ENCODE assay signal across 23 mouse cellular contexts in the genomic region with DNA sequence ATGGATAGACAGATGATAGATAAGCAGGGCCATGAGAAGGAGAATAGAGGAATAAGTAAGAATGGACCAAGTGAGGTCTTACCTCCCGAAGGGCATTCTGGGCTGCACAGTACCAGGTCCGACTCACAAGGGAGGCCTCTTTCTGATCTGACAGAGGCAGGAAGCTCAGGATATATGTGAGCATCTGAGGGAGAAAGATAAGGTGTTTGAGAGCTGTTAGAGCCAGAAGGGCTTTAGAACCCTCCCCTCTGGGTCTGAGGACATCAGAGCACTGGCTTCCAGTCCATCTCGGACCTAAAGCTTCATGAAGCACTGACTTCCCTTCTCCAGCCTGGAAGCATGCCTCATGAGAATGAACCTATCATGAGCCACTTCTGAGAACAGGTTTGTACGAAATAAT. TPM values are rescaled to one million over a fixed set of nuclear protein-coding genes. Genes with fewer than 3 reads are reported as not detected.
DNase-seq lines count a peak whose midpoint lies in the region; ATAC-seq and TF ChIP-seq lines count a peak whose summit lies in the region.
"Had no signal": no experiment of that assay in that cellular context is flagged by ENCODE, and none has a peak within 500 bp of the region (broad histone marks: within the 10 kb centered on the region; RNA-seq: fewer than 3 reads in every experiment).

No protein-coding gene starts in this region.

- no peaks in the 10 kb centered on the region for H3K9me3 ChIP-seq in forebrain, embryonic 11.5 days (ENCODE audit: control insufficient read depth, low read length)
- no peaks in the 10 kb centered on the region for H3K9me3 ChIP-seq in forebrain, embryonic 14.5 days (replicated peaks; ENCODE audit: control insufficient read depth, low read length)
- H3K9me3 ChIP-seq in liver, embryonic 11.5 days (ENCODE audit: control insufficient read depth, low read length), result no peaks in the 10 kb centered on the region
- H3K9me3 ChIP-seq in intestine, postnatal 0 days (ENCODE audit: control insufficient read depth), result no peaks in the 10 kb centered on the region
- H3K9me3 ChIP-seq: embryonic facial prominence, embryonic 15.5 days; forebrain, embryonic 13.5 days; heart, embryonic 15.5 days had no signal

- H3K36me3 ChIP-seq in forebrain, embryonic 11.5 days (ENCODE audit: control insufficient read depth, insufficient read depth, low read length), result no peaks in the 10 kb centered on the region; the same call in 1 of the 2 replicates
- H3K36me3 ChIP-seq in forebrain, embryonic 14.5 days (ENCODE audit: control insufficient read depth, insufficient read depth, low read length), result peaks cover 28% of the 10 kb centered on the region
- peaks cover 2% of the 10 kb centered on the region; the same call in 1 of the 2 replicates for H3K36me3 ChIP-seq in liver, embryonic 11.5 days (ENCODE audit: control insufficient read depth, insufficient read depth, low read length)
- peaks cover 21% of the 10 kb centered on the region for H3K36me3 ChIP-seq in intestine, postnatal 0 days (ENCODE audit: control insufficient read depth, insufficient read depth)

- TF ChIP-seq CTCF in bone marrow, adult 2 months (IDR thresholded peaks at IDR 0.05; ENCODE audit: control insufficient read depth, insufficient read depth, low read length), result no peak
- no peak for TF ChIP-seq CTCF in intestine, postnatal 0 days (IDR thresholded peaks at IDR 0.05; ENCODE audit: low read depth)

- H3K4me3 ChIP-seq in forebrain, embryonic 11.5 days (ENCODE audit: low read depth, low read length), result no peak overlapping the region
- no peak overlapping the region for H3K4me3 ChIP-seq in forebrain, embryonic 14.5 days (ENCODE audit: low read depth, low read length)
- H3K4me3 ChIP-seq in bone marrow, adult 2 months (replicated peaks; ENCODE audit: control insufficient read depth, low read depth, low read length), result peak overlapping the region; percentile 64
- peak overlapping the region; percentile 28 for H3K4me3 ChIP-seq in liver, embryonic 11.5 days (ENCODE audit: low read depth, low read length)
- H3K4me3 ChIP-seq in intestine, postnatal 0 days (ENCODE audit: low read depth, low read length), result no peak overlapping the region
- H3K4me3 ChIP-seq: embryonic facial prominence, embryonic 15.5 days; forebrain, embryonic 13.5 days; heart, embryonic 15.5 days had no signal

- 90% methylated on average over 4 of the region's 4 CpGs for WGBS in forebrain, embryonic 11.5 days
- WGBS in forebrain, embryonic 14.5 days, result 92% methylated on average over 4 of the region's 4 CpGs
- WGBS in bone marrow, adult 2 months, result 63% methylated on average over 4 of the region's 4 CpGs
- 45% methylated on average over 4 of the region's 4 CpGs for WGBS in liver, embryonic 11.5 days
- 89% methylated on average over 4 of the region's 4 CpGs for WGBS in intestine, postnatal 0 days

- no peaks in the 10 kb centered on the region for H3K27me3 ChIP-seq in forebrain, embryonic 11.5 days (ENCODE audit: control insufficient read depth, insufficient read depth, low read length)
- H3K27me3 ChIP-seq in forebrain, embryonic 14.5 days (replicated peaks; ENCODE audit: control insufficient read depth, insufficient read depth, low read length), result no peaks in the 10 kb centered on the region
- H3K27me3 ChIP-seq in liver, embryonic 11.5 days (replicated peaks; ENCODE audit: control insufficient read depth, insufficient read depth, low read length), result no peaks in the 10 kb centered on the region
- H3K27me3 ChIP-seq in intestine, postnatal 0 days (replicated peaks; ENCODE audit: control insufficient read depth, insufficient read depth, low read length), result no peaks in the 10 kb centered on the region
- H3K27me3 ChIP-seq: embryonic facial prominence, embryonic 15.5 days; forebrain, embryonic 13.5 days; heart, embryonic 15.5 days had no signal

- H3K4me2 ChIP-seq in forebrain, embryonic 11.5 days (ENCODE audit: low read depth, low read length, severe bottlenecking), result no peak overlapping the region
- H3K4me2 ChIP-seq in forebrain, embryonic 14.5 days (ENCODE audit: low read length), result no peak overlapping the region
- H3K4me2 ChIP-seq in liver, embryonic 11.5 days, result peak overlapping the region; percentile 56
- no peak overlapping the region for H3K4me2 ChIP-seq in intestine, postnatal 0 days (replicated peaks; ENCODE audit: low read depth)
- H3K4me2 ChIP-seq: embryonic facial prominence, embryonic 15.5 days; forebrain, embryonic 13.5 days; heart, embryonic 15.5 days had no signal

- H3K9ac ChIP-seq in forebrain, embryonic 11.5 days (ENCODE audit: low read length), result no peak overlapping the region
- H3K9ac ChIP-seq in forebrain, embryonic 14.5 days (ENCODE audit: low read length), result no peak overlapping the region
- peak overlapping the region; percentile 50; the same call in 1 of the 2 replicates for H3K9ac ChIP-seq in liver, embryonic 11.5 days (ENCODE audit: low read depth, low read length)
- no peak overlapping the region for H3K9ac ChIP-seq in intestine, postnatal 0 days (ENCODE audit: low read depth, low read length)
- H3K9ac ChIP-seq: embryonic facial prominence, embryonic 15.5 days; forebrain, embryonic 13.5 days; heart, embryonic 15.5 days had no signal

- no peak overlapping the region for H3K27ac ChIP-seq in forebrain, embryonic 11.5 days (ENCODE audit: low read depth, low read length)
- no peak overlapping the region for H3K27ac ChIP-seq in forebrain, embryonic 14.5 days (ENCODE audit: low read depth, low read length)
- H3K27ac ChIP-seq in bone marrow, adult 2 months (ENCODE audit: control insufficient read depth, insufficient read depth, low read depth, low read length, poor library complexity), result peak overlapping the region; percentile 61; the same call in 1 of the 2 replicates
- peak overlapping the region; percentile 84 for H3K27ac ChIP-seq in liver, embryonic 11.5 days (ENCODE audit: low read depth, low read length)
- no peak overlapping the region for H3K27ac ChIP-seq in intestine, postnatal 0 days (ENCODE audit: low read depth, low read length)
- H3K27ac ChIP-seq: embryonic facial prominence, embryonic 15.5 days; forebrain, embryonic 13.5 days; heart, embryonic 15.5 days; macrophage had no signal

- TF ChIP-seq POLR2A in bone marrow, adult 2 months (IDR thresholded peaks at IDR 0.05; ENCODE audit: borderline replicate concordance, control insufficient read depth, low read depth, low read length), result no peak

- DNase-seq in forebrain, embryonic 11.5 days (ENCODE audit: low spot score), result peak; percentile 9
- DNase-seq in forebrain, embryonic 14.5 days (ENCODE audit: low spot score), result no peak
- DNase-seq in liver, embryonic 11.5 days (ENCODE audit: low spot score), result no peak
- no peak for DNase-seq in adrenal gland, adult (ENCODE audit: inconsistent age in 2 of 2, low spot score in 1 of 2)
- DNase-seq: cerebellum, adult 11 months; cerebellum, postnatal 25 days; gastrocnemius, postnatal 10 days; heart, postnatal 4 days; kidney, adult 18-20 months; kidney, postnatal 10 days; layer of hippocampus, postnatal 36 days; midbrain, embryonic 14.5 days; thymus, postnatal 25 days had no signal

- ATAC-seq in forebrain, embryonic 11.5 days (replicated peaks; ENCODE audit: low FRiP score), result no peak
- no peak for ATAC-seq in forebrain, embryonic 14.5 days
- ATAC-seq in liver, embryonic 11.5 days (replicated peaks; ENCODE audit: low FRiP score), result peak; percentile 84
- peak; percentile 45 for ATAC-seq in megakaryocyte progenitor cell, adult 5-6 weeks (replicated peaks; ENCODE audit: poor library complexity)
- no peak for ATAC-seq in intestine, postnatal 0 days
- ATAC-seq in granulocyte monocyte progenitor cell, adult 5-6 weeks (replicated peaks; ENCODE audit: poor library complexity, severe bottlenecking), result no peak
- ATAC-seq: CD4-positive, CD25-positive, alpha-beta regulatory T cell, adult 4 months; forebrain, embryonic 13.5 days; hindbrain, embryonic 16.5 days had no signal

- H3K4me1 ChIP-seq in forebrain, embryonic 11.5 days (replicated peaks; ENCODE audit: control insufficient read depth, insufficient read depth, low read length), result peaks cover 7% of the 10 kb centered on the region; the same call in 1 of the 2 replicates
- H3K4me1 ChIP-seq in forebrain, embryonic 14.5 days (ENCODE audit: control insufficient read depth, insufficient read depth, low read length), result peaks cover 16% of the 10 kb centered on the region
- H3K4me1 ChIP-seq in bone marrow, adult 2 months (ENCODE audit: control insufficient read depth, insufficient read depth, low read length), result peaks cover 1% of the 10 kb centered on the region; the same call in 1 of the 2 replicates
- peaks cover 42% of the 10 kb centered on the region for H3K4me1 ChIP-seq in liver, embryonic 11.5 days (replicated peaks; ENCODE audit: control insufficient read depth, insufficient read depth, low read length)
- 0 out of 2 replicates have a peak, but pooled peaks cover 5% of the 10 kb centered on the region for H3K4me1 ChIP-seq in intestine, postnatal 0 days (replicated peaks; ENCODE audit: control insufficient read depth, insufficient read depth, low read length)

RNA-seq across cellular contexts. Expression of a gene that starts 2.9 kb away (rescaled TPM):
- polyA plus RNA-seq in forebrain, embryonic 11.5 days (2014; fragmentation: Nextera tagmentation; extraction: Ambion mirVana), result 2.0 TPM in 2 replicates
- 0.67 and 0.93 TPM in 2 replicates for polyA plus RNA-seq in forebrain, embryonic 14.5 days (2014; fragmentation: Nextera tagmentation; extraction: Ambion mirVana)
- polyA plus RNA-seq in bone marrow, adult 2 months (2011; ENCODE audit: insufficient read depth, insufficient read length, low replicate concordance, missing spikeins), result 7.8 and 19.9 TPM in 2 replicates
- 5.7 and 6.2 TPM in 2 replicates for polyA plus RNA-seq in liver, embryonic 11.5 days (2014; fragmentation: Nextera tagmentation; extraction: Ambion mirVana)
- 1.2 and 2.0 TPM in 2 replicates for total RNA-seq in megakaryocyte progenitor cell, adult 5-6 weeks (2015)
- 1.3 and 2.9 TPM in 2 replicates for total RNA-seq in megakaryocyte progenitor cell, adult 5-6 weeks (2017)
- polyA plus RNA-seq in intestine, postnatal 0 days (2015; fragmentation: Nextera tagmentation; extraction: Ambion mirVana), result 3.8 and 3.9 TPM in 2 replicates
- total RNA-seq in granulocyte monocyte progenitor cell, adult 5-6 weeks (2014; fragmentation: Nextera tagmentation), result 5.2 and 5.3 TPM in 2 replicates
- total RNA-seq in granulocyte monocyte progenitor cell, adult 5-6 weeks (2017), result 2.0 and 2.3 TPM in 2 replicates

RNA-seq across cellular contexts. Expression of a gene that starts 3.0 kb away (rescaled TPM):
- 80.7 and 85.0 TPM in 2 replicates for polyA plus RNA-seq in forebrain, embryonic 11.5 days (2014; fragmentation: Nextera tagmentation; extraction: Ambion mirVana)
- 130 and 141 TPM in 2 replicates for polyA plus RNA-seq in forebrain, embryonic 14.5 days (2014; fragmentation: Nextera tagmentation; extraction: Ambion mirVana)
- polyA plus RNA-seq in bone marrow, adult 2 months (2011; ENCODE audit: insufficient read depth, insufficient read length, low replicate concordance, missing spikeins), result 81.6 and 140 TPM in 2 replicates
- 138 and 142 TPM in 2 replicates for polyA plus RNA-seq in liver, embryonic 11.5 days (2014; fragmentation: Nextera tagmentation; extraction: Ambion mirVana)
- 70.7 and 84.0 TPM in 2 replicates for total RNA-seq in megakaryocyte progenitor cell, adult 5-6 weeks (2015)
- 41.0 and 50.3 TPM in 2 replicates for total RNA-seq in megakaryocyte progenitor cell, adult 5-6 weeks (2017)
- 167 and 184 TPM in 2 replicates for polyA plus RNA-seq in intestine, postnatal 0 days (2015; fragmentation: Nextera tagmentation; extraction: Ambion mirVana)
- total RNA-seq in granulocyte monocyte progenitor cell, adult 5-6 weeks (2014; fragmentation: Nextera tagmentation), result 82.8 and 106 TPM in 2 replicates
- 37.1 and 64.8 TPM in 2 replicates for total RNA-seq in granulocyte monocyte progenitor cell, adult 5-6 weeks (2017)

RNA-seq across cellular contexts. Expression of a gene that starts 17.8 kb away (rescaled TPM):
- polyA plus RNA-seq in forebrain, embryonic 11.5 days (2014; fragmentation: Nextera tagmentation; extraction: Ambion mirVana), result 2.4 and 2.6 TPM in 2 replicates
- polyA plus RNA-seq in forebrain, embryonic 14.5 days (2014; fragmentation: Nextera tagmentation; extraction: Ambion mirVana), result 0.70 and 0.82 TPM in 2 replicates
- 8.2 and 11.5 TPM in 2 replicates for polyA plus RNA-seq in bone marrow, adult 2 months (2011; ENCODE audit: insufficient read depth, insufficient read length, low replicate concordance, missing spikeins)
- polyA plus RNA-seq in liver, embryonic 11.5 days (2014; fragmentation: Nextera tagmentation; extraction: Ambion mirVana), result 2.6 and 3.0 TPM in 2 replicates
- 0.49 and 0.71 TPM in 2 replicates for total RNA-seq in megakaryocyte progenitor cell, adult 5-6 weeks (2015)
- 0.33 and 0.88 TPM in 2 replicates for total RNA-seq in megakaryocyte progenitor cell, adult 5-6 weeks (2017)
- polyA plus RNA-seq in intestine, postnatal 0 days (2015; fragmentation: Nextera tagmentation; extraction: Ambion mirVana), result 34.2 TPM in 2 replicates
- 2.6 and 5.6 TPM in 2 replicates for total RNA-seq in granulocyte monocyte progenitor cell, adult 5-6 weeks (2014; fragmentation: Nextera tagmentation)
- total RNA-seq in granulocyte monocyte progenitor cell, adult 5-6 weeks (2017), result 0.05 and 3.2 TPM in 2 replicates

RNA-seq across cellular contexts. Expression of a gene that starts 24.6 kb away (rescaled TPM):
- 2.2 and 2.5 TPM in 2 replicates for polyA plus RNA-seq in forebrain, embryonic 11.5 days (2014; fragmentation: Nextera tagmentation; extraction: Ambion mirVana)
- polyA plus RNA-seq in forebrain, embryonic 14.5 days (2014; fragmentation: Nextera tagmentation; extraction: Ambion mirVana), result 0.39 and 0.48 TPM in 2 replicates
- 24.6 and 66.3 TPM in 2 replicates for polyA plus RNA-seq in bone marrow, adult 2 months (2011; ENCODE audit: insufficient read depth, insufficient read length, low replicate concordance, missing spikeins)
- 2.3 and 3.1 TPM in 2 replicates for polyA plus RNA-seq in liver, embryonic 11.5 days (2014; fragmentation: Nextera tagmentation; extraction: Ambion mirVana)
- total RNA-seq in megakaryocyte progenitor cell, adult 5-6 weeks (2015), result 5.0 and 6.2 TPM in 2 replicates
- total RNA-seq in megakaryocyte progenitor cell, adult 5-6 weeks (2017), result 2.3 and 2.9 TPM in 2 replicates
- polyA plus RNA-seq in intestine, postnatal 0 days (2015; fragmentation: Nextera tagmentation; extraction: Ambion mirVana), result 1.3 and 1.6 TPM in 2 replicates
- 7.0 and 12.9 TPM in 2 replicates for total RNA-seq in granulocyte monocyte progenitor cell, adult 5-6 weeks (2014; fragmentation: Nextera tagmentation)
- 2.5 and 2.6 TPM in 2 replicates for total RNA-seq in granulocyte monocyte progenitor cell, adult 5-6 weeks (2017)

RNA-seq across cellular contexts. Expression of a gene that starts 25.5 kb away (rescaled TPM):
- polyA plus RNA-seq in forebrain, embryonic 11.5 days (2014; fragmentation: Nextera tagmentation; extraction: Ambion mirVana), result 5.8 and 7.7 TPM in 2 replicates
- 3.8 and 6.9 TPM in 2 replicates for polyA plus RNA-seq in forebrain, embryonic 14.5 days (2014; fragmentation: Nextera tagmentation; extraction: Ambion mirVana)
- polyA plus RNA-seq in bone marrow, adult 2 months (2011; ENCODE audit: insufficient read depth, insufficient read length, low replicate concordance, missing spikeins), result 3.7 and 7.8 TPM in 2 replicates
- 1.5 and 1.6 TPM in 2 replicates for polyA plus RNA-seq in liver, embryonic 11.5 days (2014; fragmentation: Nextera tagmentation; extraction: Ambion mirVana)
- total RNA-seq in megakaryocyte progenitor cell, adult 5-6 weeks (2015), result 0.54 and 0.79 TPM in 2 replicates
- total RNA-seq in megakaryocyte progenitor cell, adult 5-6 weeks (2017), result under 0.01 and 0.61 TPM in 2 replicates
- 0.31 and 0.40 TPM in 2 replicates for polyA plus RNA-seq in intestine, postnatal 0 days (2015; fragmentation: Nextera tagmentation; extraction: Ambion mirVana)
- 0.82 and 3.8 TPM in 2 replicates for total RNA-seq in granulocyte monocyte progenitor cell, adult 5-6 weeks (2014; fragmentation: Nextera tagmentation)
- 0.41 and 0.73 TPM in 2 replicates for total RNA-seq in granulocyte monocyte progenitor cell, adult 5-6 weeks (2017)

Comparison
In these comparisons a context has a peak if more than half of its experiments do, and no peak if none do; other contexts are left out.
1. ATAC-seq: peak in liver, embryonic 11.5 days (single experiment) and megakaryocyte progenitor cell, adult 5-6 weeks (single experiment); none in forebrain, embryonic 11.5 days (single experiment), forebrain, embryonic 14.5 days (single experiment), intestine, postnatal 0 days (single experiment) and granulocyte monocyte progenitor cell, adult 5-6 weeks (single experiment).
2. H3K27ac ChIP-seq: peak in bone marrow, adult 2 months (single experiment) and liver, embryonic 11.5 days (single experiment); none in forebrain, embryonic 11.5 days (single experiment), forebrain, embryonic 14.5 days (single experiment) and intestine, postnatal 0 days (single experiment).
3. H3K4me3 ChIP-seq: peak in bone marrow, adult 2 months (single experiment) and liver, embryonic 11.5 days (single experiment); none in forebrain, embryonic 11.5 days (single experiment), forebrain, embryonic 14.5 days (single experiment) and intestine, postnatal 0 days (single experiment).